Mouse (Mus musculus) stomach, embryonic 15.5 days (tissue): ENCODE data around the gene C4b. TPM values are rescaled to one million over a fixed set of nuclear protein-coding genes. Genes with fewer than 3 reads are reported as not detected.
"Not testable (repeated sequence)": the region's sequence is repeated elsewhere in the genome, so short reads cannot be mapped to it uniquely, and the experiment has no call there.

Experiments
- ATAC-seq: fragments of 200-750 bp; cut with Nextera tagmentation; 2 replicates; pipeline ENCODE4 v1.8.0; 2017; ENCODE audit warnings: low read depth, moderate number of reproducible peaks, moderate TSS enrichment; ENCODE audit not compliant: insufficient read depth, low FRiP score
- H3K27ac ChIP-seq: fragments of 300-500 bp; sonication (generic); 2 replicates; pipeline ENCODE4 v1.5.1; 2015; ENCODE audit warnings: mild to moderate bottlenecking, inconsistent platforms
- H3K27me3 ChIP-seq: fragments of 300-500 bp; sonication (generic); replicated peaks from 2 replicates; pipeline ENCODE4 v1.6.1; 2015; ENCODE audit warnings: inconsistent platforms
- H3K36me3 ChIP-seq: fragments of 300-500 bp; sonication (generic); 2 replicates; pipeline ENCODE4 v1.6.1; 2015; ENCODE audit warnings: inconsistent platforms
- H3K4me1 ChIP-seq: fragments of 300-500 bp; sonication (generic); 2 replicates; pipeline ENCODE4 v1.6.1; 2015; ENCODE audit warnings: inconsistent platforms
- H3K4me2 ChIP-seq: fragments of 300-500 bp; sonication (generic); 2 replicates; pipeline ENCODE4 v1.6.1; 2015; ENCODE audit warnings: mild to moderate bottlenecking, inconsistent platforms
- H3K4me3 ChIP-seq: fragments of 300-500 bp; sonication (generic); replicated peaks from 2 replicates; pipeline ENCODE4 v1.5.1; 2015; ENCODE audit warnings: inconsistent platforms
- H3K9ac ChIP-seq: fragments of 300-500 bp; sonication (generic); 2 replicates; pipeline ENCODE4 v1.6.1; 2015; ENCODE audit warnings: inconsistent platforms
- H3K9me3 ChIP-seq: fragments of 300-500 bp; sonication (generic); 2 replicates; pipeline ENCODE4 v1.6.1; 2016; ENCODE audit warnings: inconsistent platforms
- WGBS: fragments of 180-500 bp; shearing (Covaris S2); methylation state at CpG from one replicate; pipeline ENCODE4 v1.1.7; 2015; 5-methylcytosine and 5-hydroxymethylcytosine counted together
- polyA plus RNA-seq: library from polyadenylated mRNA; unstranded; fragments of >200 nt; fragmentation: Nextera tagmentation; extraction: Ambion mirVana; gene quantifications from 2 replicates; pipeline ENCODE4 v1.2.1, GENCODE M21; 2015

Gene C4b
- polyA plus RNA-seq: 0.44 and 0.65 TPM in 2 replicates

DNA sequence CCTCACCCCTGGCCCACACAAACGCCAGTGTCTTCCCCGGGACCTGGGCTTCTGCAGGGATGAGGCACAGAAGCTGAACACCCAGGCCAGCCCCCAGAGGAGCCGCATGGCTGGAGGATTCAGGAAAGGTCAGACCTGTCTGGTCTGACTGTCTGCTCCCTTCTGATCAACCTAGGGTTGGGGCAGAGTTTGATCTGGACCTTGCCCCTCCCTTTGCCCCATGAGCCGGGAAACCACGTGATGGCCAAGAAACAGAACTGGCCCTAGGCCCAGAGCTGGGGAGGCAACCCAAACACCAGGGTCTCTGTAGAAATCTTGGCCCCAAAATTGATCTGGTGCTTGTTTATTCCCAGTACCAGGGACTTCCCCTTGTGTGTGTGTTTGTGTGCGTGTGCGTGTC, at the start of gene C4b:
TSS of gene C4b (minus strand) at position 164 of the 400 bp plus-strand sequence.
- Histone ChIP-seq H3K36me3 (no peaks in the 10 kb centered on the region), H3K9me3 (no peaks in the 10 kb centered on the region), H3K27ac (no peak within 1 kb of the TSS), H3K4me3 (no peak within 1 kb of the TSS), H3K9ac (no peak within 1 kb of the TSS), H3K4me2 (no peak within 1 kb of the TSS), H3K4me1 (no peaks in the 10 kb centered on the region), H3K27me3 (no peaks in the 10 kb centered on the region)
- 82% methylated on average over 7 of the region's 7 CpGs for WGBS
- ATAC-seq: no peak

DNA sequence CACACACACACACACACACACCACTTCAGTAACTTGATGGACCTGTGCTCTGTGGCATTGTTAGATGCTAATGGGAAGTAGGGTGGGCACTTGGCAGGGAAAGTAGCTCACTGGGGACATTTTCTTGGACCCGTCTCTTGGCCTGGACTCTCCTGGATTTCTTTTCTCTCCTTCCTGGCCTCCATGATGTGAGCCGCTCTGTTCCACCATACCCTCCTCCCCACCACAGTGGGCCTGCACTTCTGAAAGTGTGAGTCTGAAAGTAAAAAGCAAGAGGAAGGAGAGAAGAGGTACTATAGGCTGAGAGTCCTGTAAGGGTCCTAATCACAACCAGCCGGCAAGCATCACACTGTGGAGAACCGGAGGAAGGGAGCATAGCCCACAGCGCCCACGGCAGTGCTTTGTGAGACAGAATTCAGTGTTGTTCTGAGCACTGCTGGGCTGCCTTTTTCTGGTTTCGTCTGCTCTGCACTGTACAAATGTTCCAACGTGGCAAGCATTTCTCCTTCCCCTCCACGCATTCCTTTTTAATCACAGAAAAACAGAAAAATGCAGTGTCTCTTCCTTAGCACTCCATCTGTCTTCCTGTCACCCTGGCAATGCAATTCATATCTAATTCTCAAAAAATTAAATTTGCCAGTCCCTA, 34.1 kb upstream of the C4b start:
- Histone ChIP-seq H3K9me3 (no peaks in the 10 kb centered on the region; the same call in 1 of the 2 replicates), H3K4me3 (no peak overlapping the region), H3K27me3 (no peaks in the 10 kb centered on the region), H3K27ac (no peak overlapping the region), H3K4me2 (no peak overlapping the region), H3K4me1 (no peaks in the 10 kb centered on the region), H3K9ac (no peak overlapping the region), H3K36me3 (no peaks in the 10 kb centered on the region)
- no peak for ATAC-seq
- WGBS: 66% methylated on average over 9 of the region's 9 CpGs

DNA sequence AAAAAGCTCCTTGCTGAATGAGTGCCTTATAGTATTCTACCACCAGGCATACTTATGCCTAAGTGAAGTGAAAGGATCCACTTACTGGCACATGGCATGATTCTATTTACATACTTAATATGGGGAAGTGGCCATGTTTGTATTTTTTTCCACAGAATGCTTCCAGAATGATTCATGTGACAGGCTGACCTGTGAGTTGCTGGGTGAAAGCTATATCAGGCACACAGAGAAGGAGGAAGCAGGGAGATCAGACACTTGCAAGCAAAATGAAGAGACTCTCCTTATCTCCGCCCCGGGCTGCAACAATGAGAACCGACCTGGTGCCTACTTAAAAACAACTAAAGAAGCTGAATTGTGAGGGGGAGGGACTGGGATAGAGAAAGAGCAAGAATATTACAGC, 17.8 kb upstream of the C4b start:
- ATAC-seq: no peak
- 71% methylated on average over 3 of the region's 3 CpGs for WGBS
- Histone ChIP-seq H3K4me1 (no peaks in the 10 kb centered on the region), H3K9ac (no peak overlapping the region), H3K27ac (no peak overlapping the region), H3K36me3 (no peaks in the 10 kb centered on the region), H3K27me3 (no peaks in the 10 kb centered on the region), H3K4me3 (no peak overlapping the region), H3K4me2 (no peak overlapping the region), H3K9me3 (no peaks in the 10 kb centered on the region)

DNA sequence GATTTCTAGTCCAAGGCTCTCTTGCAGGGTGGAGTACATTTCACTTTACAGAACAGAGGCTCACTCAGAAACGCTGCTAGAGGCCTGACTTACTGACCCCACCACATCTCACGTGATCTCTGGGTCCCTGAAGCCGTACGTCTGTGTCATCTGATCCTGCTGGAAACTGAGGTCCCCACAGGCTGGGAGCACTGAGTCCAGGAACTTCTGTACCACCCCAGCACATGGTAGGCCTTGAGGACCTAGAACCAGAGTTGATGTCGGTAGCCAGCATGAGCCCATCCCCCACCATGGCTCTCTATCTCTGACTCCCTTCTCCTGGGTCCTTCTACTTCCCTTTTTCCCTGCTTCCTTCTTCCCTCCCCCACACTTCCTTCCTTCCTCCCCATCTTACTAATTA, 2.8 kb upstream of the C4b start:
- Histone ChIP-seq H3K4me2 (no peak overlapping the region), H3K27me3 (no peaks in the 10 kb centered on the region), H3K27ac (no peak overlapping the region), H3K9me3 (no peaks in the 10 kb centered on the region), H3K4me1 (no peaks in the 10 kb centered on the region), H3K36me3 (no peaks in the 10 kb centered on the region), H3K9ac (no peak overlapping the region), H3K4me3 (no peak overlapping the region)
- 62% methylated on average over 5 of the region's 5 CpGs for WGBS
- ATAC-seq: no peak

DNA sequence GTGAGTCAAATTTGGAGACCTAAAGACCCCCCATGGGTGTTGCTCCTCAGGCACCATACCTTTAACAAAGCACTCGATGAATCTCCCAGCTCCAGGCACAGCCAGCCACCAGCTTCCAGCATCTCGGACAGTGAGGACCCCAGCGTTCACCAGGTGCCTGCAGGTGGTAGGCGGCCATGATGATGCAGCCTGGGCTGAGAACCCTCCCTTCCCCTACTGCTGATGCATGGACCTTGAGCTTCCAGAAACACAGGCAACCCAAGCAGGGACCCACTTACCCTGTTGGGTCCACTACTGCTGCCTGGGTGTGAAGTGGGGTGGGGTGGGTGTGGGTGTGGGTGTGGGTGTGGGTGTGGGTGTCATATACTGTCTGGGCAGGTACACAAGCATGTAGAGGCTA, 1.5 kb upstream of the C4b start:
- H3K36me3 ChIP-seq, H3K4me2 ChIP-seq: not testable (repeated sequence)

DNA sequence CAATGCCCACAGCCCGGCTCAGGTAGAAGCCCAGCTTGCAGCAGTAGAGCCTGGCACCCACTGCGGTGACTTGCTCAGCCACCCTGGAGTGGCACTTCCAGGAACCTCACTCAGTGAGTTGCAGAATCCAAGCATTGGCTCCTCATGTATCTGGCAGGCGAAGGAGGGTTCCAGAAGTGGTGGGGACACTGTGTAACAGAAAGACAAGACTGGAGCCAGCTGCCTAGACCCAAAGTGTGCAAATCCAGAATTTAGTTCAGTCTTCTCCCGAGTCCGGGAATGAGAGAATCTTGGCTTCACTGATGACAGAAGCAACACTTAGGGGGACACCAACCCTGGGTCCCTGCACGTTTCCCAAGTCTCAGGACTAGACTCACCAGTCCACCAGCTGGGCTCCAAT, 929 bp upstream of the C4b start:
- H3K9ac ChIP-seq, H3K4me1 ChIP-seq, H3K27ac ChIP-seq, H3K4me2 ChIP-seq, H3K27me3 ChIP-seq, ATAC-seq, H3K9me3 ChIP-seq, H3K4me3 ChIP-seq, H3K36me3 ChIP-seq: not testable (repeated sequence)
- 84% methylated on average over 6 of the region's 6 CpGs for WGBS

More for the DNA sequence above, 1.5 kb upstream of the C4b start:
- H3K4me1 ChIP-seq, H3K4me3 ChIP-seq, H3K9me3 ChIP-seq, H3K27me3 ChIP-seq, ATAC-seq, H3K9ac ChIP-seq, H3K27ac ChIP-seq: not testable (repeated sequence)
- 91% methylated on average over 4 of the region's 4 CpGs for WGBS

DNA sequence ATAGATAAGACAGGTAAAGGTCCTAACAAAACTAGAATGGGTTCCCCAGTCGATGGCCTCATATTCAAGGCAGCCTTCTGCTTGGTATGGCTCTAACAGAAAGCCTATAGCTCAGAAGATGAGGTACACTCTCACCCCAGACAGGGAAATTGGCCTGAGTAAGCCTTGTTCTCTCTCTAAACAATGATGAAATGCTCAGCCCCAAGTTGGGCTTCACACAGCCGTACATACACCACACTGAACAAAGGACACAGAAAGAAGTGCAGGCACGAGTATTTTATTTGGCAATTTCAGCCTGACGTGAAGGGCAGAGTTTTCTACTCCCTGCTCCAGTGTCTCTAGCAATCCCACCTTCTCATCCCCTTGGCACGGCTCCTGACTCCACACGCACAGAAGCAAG, 524 bp upstream of the C4b start:
- no peak overlapping the region for H3K4me3 ChIP-seq
- H3K27ac ChIP-seq: no peak overlapping the region
- no peaks in the 10 kb centered on the region for H3K36me3 ChIP-seq
- 70% methylated on average over 6 of the region's 6 CpGs for WGBS
- no peak for ATAC-seq
- H3K27me3 ChIP-seq: no peaks in the 10 kb centered on the region
- no peaks in the 10 kb centered on the region for H3K4me1 ChIP-seq
- H3K9ac ChIP-seq: no peak overlapping the region
- no peaks in the 10 kb centered on the region for H3K9me3 ChIP-seq
- H3K4me2 ChIP-seq: no peak overlapping the region

DNA sequence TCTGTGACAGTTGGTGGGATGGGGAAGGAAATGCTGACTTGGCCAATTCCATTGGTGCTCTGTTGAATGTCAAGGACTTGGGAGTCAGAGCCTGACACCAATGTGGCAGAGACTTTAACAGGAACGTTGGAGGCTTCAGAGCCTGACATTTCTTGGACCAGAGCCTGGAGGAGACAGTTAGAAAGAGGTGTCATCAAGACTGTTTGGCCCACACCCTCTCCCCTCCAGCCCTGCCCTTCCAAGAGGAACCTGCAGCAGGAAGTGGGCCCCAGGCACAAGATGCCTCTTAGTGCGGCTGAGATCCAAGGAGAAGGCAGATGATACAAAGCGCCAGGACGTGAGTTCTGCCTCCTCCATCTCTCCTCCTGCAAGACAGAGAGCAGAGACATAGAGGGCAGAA, 3.4 kb downstream of the C4b start:
- no peak overlapping the region for H3K4me2 ChIP-seq

DNA sequence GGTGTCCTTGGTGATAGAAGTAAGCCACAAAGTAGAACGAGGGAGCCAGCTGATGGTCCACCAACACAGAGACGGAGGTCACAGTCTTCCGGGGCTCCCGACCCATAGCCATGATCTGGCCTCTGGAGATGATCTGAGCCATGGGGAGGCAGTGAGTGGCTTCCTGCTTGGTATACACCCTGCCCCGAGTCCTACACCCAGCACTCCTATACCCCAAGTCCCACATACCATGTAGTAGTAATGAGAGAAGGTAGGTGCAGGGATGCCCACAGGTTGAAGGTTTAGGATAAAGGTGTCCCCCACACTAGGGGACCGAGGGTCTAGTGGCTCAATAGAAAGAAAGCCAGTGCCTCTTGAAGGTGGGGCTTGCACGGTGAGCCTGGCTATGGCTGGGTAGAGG, 4.0 kb downstream of the C4b start:
- not testable (repeated sequence) for ATAC-seq, H3K36me3 ChIP-seq, H3K27me3 ChIP-seq, H3K4me2 ChIP-seq, H3K9ac ChIP-seq, H3K4me3 ChIP-seq, H3K27ac ChIP-seq, H3K9me3 ChIP-seq, H3K4me1 ChIP-seq
- 84% methylated on average over 7 of the region's 7 CpGs for WGBS

More for the DNA sequence above, 3.4 kb downstream of the C4b start:
- H3K36me3 ChIP-seq: no peaks in the 10 kb centered on the region
- no peaks in the 10 kb centered on the region for H3K4me1 ChIP-seq
- H3K27me3 ChIP-seq: no peaks in the 10 kb centered on the region
- H3K9me3 ChIP-seq: no peaks in the 10 kb centered on the region
- H3K4me3 ChIP-seq: no peak overlapping the region
- ATAC-seq: no peak
- no peak overlapping the region for H3K27ac ChIP-seq
- WGBS: 60% methylated on average over 4 of the region's 4 CpGs
- H3K9ac ChIP-seq: no peak overlapping the region

DNA sequence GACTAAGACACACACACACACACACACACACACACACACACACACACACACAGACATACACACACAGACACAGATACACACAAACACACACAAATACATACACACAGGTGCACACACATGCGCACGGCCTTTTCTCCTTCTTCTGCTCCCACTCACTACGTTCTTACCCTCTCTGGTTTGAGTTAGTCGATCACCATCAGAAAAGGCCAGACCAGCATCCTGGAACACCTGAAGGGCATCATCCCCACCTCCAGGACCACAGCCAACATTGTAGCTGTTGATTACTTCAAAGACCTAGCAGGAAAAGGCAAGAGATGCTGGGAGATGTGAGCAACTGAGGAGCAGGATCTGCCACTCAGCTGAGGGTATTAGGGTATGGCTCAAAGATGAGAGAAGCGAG, 6.2 kb downstream of the C4b start:
- not testable (repeated sequence) for H3K9me3 ChIP-seq, ATAC-seq, H3K4me3 ChIP-seq, H3K36me3 ChIP-seq, H3K4me1 ChIP-seq, H3K27ac ChIP-seq, H3K27me3 ChIP-seq, H3K9ac ChIP-seq, H3K4me2 ChIP-seq
- 78% methylated on average over 5 of the region's 5 CpGs for WGBS

DNA sequence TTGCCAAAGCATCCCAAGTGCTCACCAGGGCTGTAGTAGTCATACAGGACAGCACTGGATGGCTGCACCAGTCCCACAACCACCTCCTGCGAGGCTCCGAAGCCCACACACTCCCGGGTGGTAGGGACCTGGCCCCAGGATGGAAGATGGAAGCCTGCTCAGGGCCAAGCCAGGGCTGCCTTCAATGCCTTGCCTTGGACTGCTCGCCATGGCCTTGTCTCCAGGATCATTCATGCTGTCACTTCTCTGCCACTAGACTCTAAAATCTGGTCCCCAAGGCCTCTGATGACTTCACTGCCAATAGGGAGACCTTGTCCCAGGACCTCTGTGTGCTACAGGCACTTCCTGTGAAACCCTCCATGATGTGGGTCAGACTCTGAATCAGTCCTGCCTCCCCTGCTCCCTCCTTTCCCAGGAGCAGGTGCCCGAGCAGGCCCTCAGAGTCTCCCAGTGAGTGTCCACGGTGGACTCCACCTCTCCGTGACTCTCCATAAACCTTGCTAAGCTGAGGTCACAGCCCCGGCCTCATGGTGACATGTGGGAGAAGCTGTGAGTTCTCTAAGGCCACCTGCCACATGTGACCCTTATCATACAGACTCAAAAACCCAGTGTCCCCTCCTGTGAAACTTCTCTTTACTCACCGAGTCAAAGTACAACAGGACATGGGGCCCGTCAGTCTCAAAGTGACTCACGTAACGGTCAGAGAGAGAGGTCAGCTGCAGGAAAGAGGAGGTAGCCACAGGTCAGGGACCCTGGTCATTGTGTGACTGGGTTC, 13.7 kb downstream of the C4b start:
- H3K27ac ChIP-seq, H3K36me3 ChIP-seq, H3K9me3 ChIP-seq, ATAC-seq, H3K4me1 ChIP-seq, H3K27me3 ChIP-seq, H3K4me3 ChIP-seq, H3K9ac ChIP-seq, H3K4me2 ChIP-seq: not testable (repeated sequence)
- WGBS: 83% methylated on average over 12 of the region's 12 CpGs

DNA sequence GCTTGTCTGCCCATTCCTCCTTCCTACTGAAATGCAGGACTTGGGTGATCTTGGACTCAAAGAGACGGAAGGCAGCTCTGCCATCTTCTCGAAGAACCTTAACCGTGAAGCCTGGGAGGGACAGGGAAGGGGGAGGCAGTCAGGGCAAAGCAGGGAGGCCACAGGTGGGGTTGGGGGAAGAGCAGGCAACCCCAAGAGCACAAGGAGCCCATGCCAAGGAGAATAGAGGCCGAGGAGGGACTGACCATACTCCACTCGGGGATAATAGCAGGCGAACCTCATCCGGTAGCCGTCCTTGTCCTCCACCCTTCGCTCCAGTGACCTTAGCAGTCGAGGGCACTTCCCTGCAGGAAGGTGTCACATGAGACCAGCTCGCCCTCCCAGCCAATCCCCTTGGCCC, 14.5 kb downstream of the C4b start:
- H3K36me3 ChIP-seq, H3K9ac ChIP-seq, H3K9me3 ChIP-seq, H3K4me3 ChIP-seq, H3K4me2 ChIP-seq, ATAC-seq, H3K27ac ChIP-seq, H3K4me1 ChIP-seq, H3K27me3 ChIP-seq: not testable (repeated sequence)
- 72% methylated on average over 11 of the region's 11 CpGs for WGBS
